Mouse (Mus musculus) Muller cell, postnatal 12 days (primary cell): ENCODE results near the gene Catsperz.
"Not testable (repeated sequence)": the region's sequence is repeated elsewhere in the genome, so short reads cannot be mapped to it uniquely, and the experiment has no call there.

Experiments
- DNase-seq: peaks from one replicate; pipeline ENCODE4 v3.0.0-alpha.2; 2015; ENCODE audit errors: inconsistent ontology term

Catsperz gene

DNA sequence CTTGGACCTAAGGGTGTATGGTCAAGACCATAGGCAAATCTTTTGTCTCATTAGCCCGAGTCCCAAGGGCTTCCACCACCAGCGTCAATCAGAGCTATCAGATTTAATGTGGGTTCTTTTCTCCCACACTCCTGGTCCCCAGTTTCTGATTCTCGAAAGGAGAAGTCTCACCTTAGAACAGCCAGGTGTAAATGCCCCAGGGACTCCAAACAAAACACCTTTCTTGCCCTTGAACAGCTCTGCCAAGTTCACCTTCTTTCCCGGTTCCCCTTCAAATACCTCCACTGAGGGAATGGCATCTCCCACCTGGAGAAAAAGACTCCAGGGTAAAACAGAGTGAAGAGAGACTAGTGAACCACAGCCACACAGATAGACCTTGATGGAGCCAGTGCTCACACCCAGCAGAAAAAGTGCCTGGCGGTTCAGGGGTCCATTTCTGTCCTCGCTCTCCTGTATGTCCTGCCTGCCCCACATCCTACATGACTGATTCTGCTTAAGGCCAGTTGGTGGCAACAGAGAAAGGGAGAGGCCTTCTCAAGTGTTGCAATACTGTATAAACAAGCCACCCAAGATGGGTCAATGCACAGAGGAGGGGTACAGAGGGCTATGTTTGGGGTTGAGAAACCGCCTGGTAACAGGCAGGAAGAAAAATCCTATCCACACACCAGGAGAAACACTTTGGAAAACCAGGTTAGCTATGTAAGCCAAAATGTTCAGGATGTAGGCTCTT lies 17.2 kb downstream of the Catsperz start:
- DNase-seq: no peak

- no peak for DNase-seq
Observed at GRCm38 (mm10) chr19:6907094-6907493, 18.1 kb downstream of the Catsperz start.

- no peak for DNase-seq
Observed at GRCm38 (mm10) chr19:6906199-6906598, 19.0 kb downstream of the Catsperz start.

DNA sequence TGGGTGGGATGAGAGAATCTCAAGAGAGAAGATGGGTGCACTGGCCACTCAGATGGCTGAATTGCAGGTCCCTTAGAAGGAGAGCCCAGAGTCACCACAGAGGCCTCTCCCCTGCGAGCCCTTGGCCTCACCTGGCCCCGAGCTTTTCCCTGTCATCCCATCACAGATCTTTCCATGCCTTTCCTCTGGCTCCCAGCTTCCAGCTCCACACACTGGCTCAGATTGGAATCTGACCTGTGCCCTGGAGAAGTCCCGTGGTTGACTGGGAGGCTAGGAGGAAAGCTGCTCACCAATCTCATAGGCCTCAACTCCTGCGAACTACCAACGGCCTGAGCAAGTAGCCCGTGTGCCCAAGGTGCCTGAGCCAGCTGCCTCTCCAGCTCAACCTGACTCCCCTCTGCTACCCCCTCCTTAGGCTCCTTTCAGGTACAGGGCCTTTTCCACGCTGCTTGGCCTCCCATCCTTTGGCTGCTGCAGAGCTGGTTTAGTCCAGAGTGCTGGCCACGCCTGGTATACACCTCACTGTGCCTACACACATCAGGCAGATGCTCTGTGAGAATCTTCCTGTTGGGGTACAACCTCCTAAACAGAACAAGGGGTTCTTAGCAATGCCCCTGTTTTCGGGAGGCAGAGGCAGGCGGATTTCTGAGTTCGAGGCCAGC lies 19.6 kb downstream of the Catsperz start:
- DNase-seq: no peak

GRCm38 (mm10) chr19:6904846-6905245 lies 20.3 kb downstream of the Catsperz start:
- no peak for DNase-seq

GRCm38 (mm10) chr19:6903031-6903430 lies 22.1 kb downstream of the Catsperz start:
- no peak for DNase-seq

DNA sequence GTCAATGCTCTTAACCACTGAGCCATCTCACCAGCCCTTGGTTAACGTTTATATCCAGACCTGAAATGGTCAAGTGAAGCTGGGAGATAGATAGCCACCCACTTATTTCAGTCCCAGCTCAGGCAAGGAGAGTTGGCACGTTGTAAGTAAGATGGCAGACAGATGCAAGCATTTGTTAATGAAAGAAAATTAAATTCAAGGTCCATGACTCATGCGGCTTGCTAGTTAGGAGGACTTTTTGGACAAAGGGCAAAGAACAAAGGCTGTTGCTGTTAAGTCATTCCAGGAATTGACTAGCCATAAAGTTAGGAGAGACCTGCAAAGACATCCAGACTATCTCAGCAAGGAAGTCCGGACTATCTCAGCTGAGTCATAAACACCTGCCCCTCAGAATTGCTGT lies 25.5 kb downstream of the Catsperz start:
- peak; percentile 31 for DNase-seq

DNA sequence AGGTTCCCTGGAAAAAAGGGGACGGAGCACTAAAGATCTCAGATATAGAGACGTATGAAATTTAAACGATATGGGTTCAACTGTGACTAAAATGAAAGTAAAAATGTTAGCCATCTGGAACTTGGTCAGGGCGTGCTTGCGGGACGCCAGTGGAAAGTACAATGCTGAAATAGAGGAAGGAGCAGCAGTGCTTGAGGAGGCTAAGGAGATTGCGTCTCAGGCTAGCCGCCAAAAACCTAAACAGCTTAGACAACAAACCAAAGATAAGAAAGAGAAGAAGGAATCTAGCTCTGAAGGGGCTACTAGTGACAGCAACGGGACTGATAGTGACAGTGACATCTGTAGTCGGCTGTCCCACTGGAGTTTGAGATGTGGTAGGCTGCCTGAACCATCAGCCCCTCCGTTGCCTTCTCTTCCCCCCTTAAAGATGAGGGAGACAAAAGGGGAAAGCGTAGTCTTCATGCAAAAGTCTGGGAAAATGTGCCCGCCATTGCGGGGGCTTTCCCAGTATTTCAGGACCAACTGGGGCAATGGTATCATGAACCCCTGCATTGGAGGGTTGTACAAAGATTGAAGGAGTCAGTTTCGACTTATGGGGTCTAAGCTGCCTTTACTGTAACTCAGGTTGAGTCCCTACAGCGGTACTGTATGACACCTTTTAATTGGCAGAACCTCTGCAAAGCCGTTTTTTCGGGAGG lies 29.4 kb downstream of the Catsperz start:
- DNase-seq: not testable (repeated sequence)

DNA sequence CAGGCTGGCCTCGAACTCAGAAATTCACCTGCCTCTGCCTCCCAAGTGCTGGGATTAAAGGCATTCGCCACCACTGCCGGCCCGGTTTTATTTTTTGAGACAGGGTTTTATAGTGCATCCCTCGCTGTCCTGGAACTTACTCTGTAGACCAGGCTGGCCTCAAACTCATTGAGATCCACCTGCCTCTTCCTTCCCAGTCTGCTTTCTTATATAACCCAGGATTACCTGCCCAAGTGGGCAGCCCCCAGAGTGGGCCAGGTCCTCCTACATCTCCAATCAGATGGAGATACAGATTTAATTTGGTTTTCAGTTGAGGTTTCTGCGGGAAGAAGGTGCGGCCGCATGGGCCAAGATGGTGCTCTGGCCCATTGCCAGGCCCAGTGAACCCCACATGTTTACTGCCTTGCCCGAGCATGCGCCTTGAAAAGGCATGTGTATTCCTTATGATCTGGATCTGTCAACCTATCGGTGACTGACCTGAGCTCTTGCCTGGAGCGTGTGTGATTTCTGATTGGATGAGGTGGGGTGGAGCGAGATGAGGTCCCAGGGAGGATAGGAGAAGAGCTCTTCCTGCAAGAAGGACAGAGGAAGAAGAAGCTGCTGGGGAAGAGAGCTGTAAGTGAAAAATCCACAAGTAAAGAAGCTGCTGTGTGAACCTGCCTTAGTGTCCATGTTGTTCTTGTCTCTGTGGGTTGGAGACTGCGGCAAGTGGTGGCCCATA lies 31.3 kb downstream of the Catsperz start:
- DNase-seq: no peak

GRCm38 (mm10) chr19:6892512-6892911 lies 32.7 kb downstream of the Catsperz start:
- DNase-seq: no peak

GRCm38 (mm10) chr19:6877965-6878364 lies 47.2 kb downstream of the Catsperz start:
- DNase-seq: no peak

DNA sequence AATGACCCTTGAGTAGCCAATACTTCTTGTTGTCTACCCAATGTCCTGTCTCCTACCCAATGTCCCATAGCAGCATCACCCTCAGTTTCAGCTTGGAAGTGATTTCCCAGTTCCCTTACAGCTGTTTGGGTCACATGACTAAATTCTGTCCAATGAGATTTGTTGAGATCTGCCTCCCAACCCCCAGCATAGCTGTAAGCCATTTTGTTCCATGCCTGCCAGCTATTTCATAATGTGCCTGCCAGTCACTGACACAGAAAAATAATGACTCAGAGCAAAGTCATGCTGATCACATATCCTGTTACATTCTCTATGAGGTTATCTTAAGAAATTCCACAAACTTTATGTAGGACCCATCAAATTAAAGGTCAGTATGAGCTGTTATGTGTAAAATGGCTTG lies 48.4 kb downstream of the Catsperz start:
- peak; percentile 67 for DNase-seq

DNA sequence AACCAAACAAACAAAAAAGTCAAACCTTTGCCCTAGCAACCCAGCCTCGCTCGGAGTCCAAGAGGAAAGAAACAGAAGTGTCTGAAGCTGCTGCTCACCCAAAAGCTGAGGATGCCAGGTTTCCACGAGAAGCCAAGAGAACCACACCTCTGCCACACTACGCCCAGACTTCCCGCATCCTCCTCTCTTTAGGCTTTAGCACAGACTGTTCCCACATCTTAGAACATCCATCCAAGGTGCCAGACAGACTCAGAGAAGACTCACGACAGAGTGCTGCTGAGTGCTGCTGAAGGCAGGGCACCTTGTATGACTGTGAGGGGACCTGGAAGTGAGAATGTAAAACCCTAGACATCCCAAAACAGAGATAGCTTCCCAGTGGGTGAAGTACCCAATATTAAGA lies 49.3 kb downstream of the Catsperz start:
- DNase-seq: no peak

DNA sequence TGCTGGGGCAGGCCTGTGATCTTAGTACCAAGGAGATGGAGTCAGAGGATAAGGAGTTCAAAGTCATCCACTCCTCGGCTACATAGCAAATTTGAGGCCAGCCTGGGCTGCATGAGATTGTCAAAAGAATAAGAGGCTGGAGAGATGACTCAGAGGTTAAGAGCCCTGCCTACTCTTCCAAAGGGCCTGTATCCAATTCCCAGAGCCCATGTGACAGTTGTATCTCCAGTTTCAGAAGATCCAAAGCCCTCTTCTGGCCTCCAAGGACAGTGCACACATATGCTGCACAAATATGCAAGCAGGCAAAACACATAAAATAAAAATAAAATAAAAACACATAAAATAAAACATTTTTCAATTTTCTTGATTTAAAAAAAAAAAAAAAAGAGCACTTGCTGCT lies 50.9 kb downstream of the Catsperz start:
- no peak for DNase-seq

GRCm38 (mm10) chr19:6872701-6873100 lies 52.5 kb downstream of the Catsperz start:
- no peak for DNase-seq
